Mouse (Mus musculus): Measurements from ENCODE around the gene Irf2. TPM values are rescaled to one million over a fixed set of nuclear protein-coding genes. Genes with fewer than 3 reads are reported as not detected.

Irf2 gene
- polyA plus RNA-seq, 1 experiment from 2014 or later, result 43.3 TPM

- peak overlapping the region; percentile 89 for H3K27ac ChIP-seq (ENCODE audit: low read depth, low read length)
These were observed 89.3 kb downstream of the Irf2 start for GRCm38 (mm10) chr8:46828734-46829413.

GRCm38 (mm10) chr8:46829414-46830111 lies 90.0 kb downstream of the Irf2 start:
- Histone ChIP-seq H3K4me1 (replicated peaks; ENCODE audit: control insufficient read depth, insufficient read depth, low read length) (peaks cover 26% of the 10 kb centered on the region; the same call in 1 of the 2 replicates), H3K9ac (ENCODE audit: low read depth, low read length) (peak overlapping the region; percentile 26; the same call in 1 of the 2 replicates), H3K9me3 (ENCODE audit: control insufficient read depth) (no peaks in the 10 kb centered on the region), H3K27me3 (replicated peaks; ENCODE audit: control insufficient read depth, insufficient read depth, low read length) (no peaks in the 10 kb centered on the region), H3K36me3 (ENCODE audit: control insufficient read depth, insufficient read depth) (0 out of 2 replicates have a peak, but pooled peaks cover 12% of the 10 kb centered on the region), H3K4me3 (ENCODE audit: low read depth, low read length) (no peak overlapping the region), H3K27ac (ENCODE audit: low read depth, low read length) (peak overlapping the region; percentile 89), H3K4me2 (replicated peaks; ENCODE audit: low read depth) (peak overlapping the region; percentile 44)
- ATAC-seq, result peak; percentile 40
- no peak for TF ChIP-seq CTCF (IDR thresholded peaks at IDR 0.05; ENCODE audit: low read depth)
- 43% methylated on average over 6 of the region's 6 CpGs for WGBS

More at GRCm38 (mm10) chr8:46828734-46829413, 89.3 kb downstream of the Irf2 start:
- Histone ChIP-seq H3K4me2 (replicated peaks; ENCODE audit: low read depth) (peak overlapping the region; percentile 44), H3K9me3 (ENCODE audit: control insufficient read depth) (no peaks in the 10 kb centered on the region), H3K9ac (ENCODE audit: low read depth, low read length) (0 out of 2 replicates have a peak overlapping the region, but pooled peaks have one; percentile 26), H3K27me3 (replicated peaks; ENCODE audit: control insufficient read depth, insufficient read depth, low read length) (no peaks in the 10 kb centered on the region), H3K36me3 (ENCODE audit: control insufficient read depth, insufficient read depth) (peaks cover 11% of the 10 kb centered on the region), H3K4me1 (replicated peaks; ENCODE audit: control insufficient read depth, insufficient read depth, low read length) (peaks cover 26% of the 10 kb centered on the region; the same call in 1 of the 2 replicates), H3K4me3 (ENCODE audit: low read depth, low read length) (no peak overlapping the region)
- WGBS, result 54% methylated on average over 7 of the region's 7 CpGs
- no peak for TF ChIP-seq CTCF (IDR thresholded peaks at IDR 0.05; ENCODE audit: low read depth)
- peak; percentile 15; the same call in 1 of the 2 replicates for ATAC-seq

- H3K27ac ChIP-seq (ENCODE audit: low read depth, low read length), result peak overlapping the region; percentile 89
- no peaks in the 10 kb centered on the region for H3K9me3 ChIP-seq (ENCODE audit: control insufficient read depth)
- 0 out of 2 replicates have a peak overlapping the region, but pooled peaks have one; percentile 26 for H3K9ac ChIP-seq (ENCODE audit: low read depth, low read length)
- H3K4me1 ChIP-seq (replicated peaks; ENCODE audit: control insufficient read depth, insufficient read depth, low read length), result peaks cover 26% of the 10 kb centered on the region; the same call in 1 of the 2 replicates
- H3K4me3 ChIP-seq (ENCODE audit: low read depth, low read length), result no peak overlapping the region
- ATAC-seq, result peak; percentile 84
- no peak for TF ChIP-seq CTCF (IDR thresholded peaks at IDR 0.05; ENCODE audit: low read depth)
- 46% methylated on average over 11 of the region's 11 CpGs for WGBS
- no peaks in the 10 kb centered on the region for H3K27me3 ChIP-seq (replicated peaks; ENCODE audit: control insufficient read depth, insufficient read depth, low read length)
- 0 out of 2 replicates have a peak, but pooled peaks cover 12% of the 10 kb centered on the region for H3K36me3 ChIP-seq (ENCODE audit: control insufficient read depth, insufficient read depth)
- H3K4me2 ChIP-seq (replicated peaks; ENCODE audit: low read depth), result peak overlapping the region; percentile 44
These were observed 90.8 kb downstream of the Irf2 start for GRCm38 (mm10) chr8:46830112-46830855.

GRCm38 (mm10) chr8:46831916-46832315 lies 92.4 kb downstream of the Irf2 start:
- H3K27ac ChIP-seq (ENCODE audit: low read depth, low read length), result peak overlapping the region; percentile 70

GRCm38 (mm10) chr8:46832399-46832798 lies 92.9 kb downstream of the Irf2 start:
- TF ChIP-seq CTCF (IDR thresholded peaks at IDR 0.05; ENCODE audit: low read depth), result no peak
- Histone ChIP-seq H3K4me3 (ENCODE audit: low read depth, low read length) (no peak overlapping the region), H3K27me3 (replicated peaks; ENCODE audit: control insufficient read depth, insufficient read depth, low read length) (no peaks in the 10 kb centered on the region), H3K27ac (ENCODE audit: low read depth, low read length) (peak overlapping the region; percentile 70), H3K4me1 (replicated peaks; ENCODE audit: control insufficient read depth, insufficient read depth, low read length) (peaks cover 26% of the 10 kb centered on the region; the same call in 1 of the 2 replicates), H3K9ac (ENCODE audit: low read depth, low read length) (no peak overlapping the region), H3K4me2 (replicated peaks; ENCODE audit: low read depth) (no peak overlapping the region), H3K36me3 (ENCODE audit: control insufficient read depth, insufficient read depth) (peaks cover 19% of the 10 kb centered on the region), H3K9me3 (ENCODE audit: control insufficient read depth) (no peaks in the 10 kb centered on the region)
- peak; percentile 54 for ATAC-seq
- whole genome bisulfite sequencing, result 32% methylated on average over 3 of the region's 3 CpGs

More at GRCm38 (mm10) chr8:46831916-46832315, 92.4 kb downstream of the Irf2 start:
- 39% methylated on average over 5 of the region's 5 CpGs for WGBS
- H3K9ac ChIP-seq (ENCODE audit: low read depth, low read length), result no peak overlapping the region
- TF ChIP-seq CTCF (IDR thresholded peaks at IDR 0.05; ENCODE audit: low read depth), result no peak
- H3K36me3 ChIP-seq (ENCODE audit: control insufficient read depth, insufficient read depth), result peaks cover 15% of the 10 kb centered on the region
- H3K27me3 ChIP-seq (replicated peaks; ENCODE audit: control insufficient read depth, insufficient read depth, low read length), result no peaks in the 10 kb centered on the region
- ATAC-seq, result no peak
- H3K9me3 ChIP-seq (ENCODE audit: control insufficient read depth), result no peaks in the 10 kb centered on the region
- no peak overlapping the region for H3K4me3 ChIP-seq (ENCODE audit: low read depth, low read length)
- no peak overlapping the region for H3K4me2 ChIP-seq (replicated peaks; ENCODE audit: low read depth)
- H3K4me1 ChIP-seq (replicated peaks; ENCODE audit: control insufficient read depth, insufficient read depth, low read length), result peaks cover 26% of the 10 kb centered on the region; the same call in 1 of the 2 replicates
